Mouse (Mus musculus) cortical plate, adult 2 months (tissue): Measurements from ENCODE around the gene Polr3h. TPM values are rescaled to one million over a fixed set of nuclear protein-coding genes. Genes with fewer than 3 reads are reported as not detected.

Source experiments
- H3K27ac ChIP-seq: fragments of 200-500 bp; 2 replicates; pipeline ENCODE4 v1.5.1; 2012; ENCODE audit warnings: low read length, control low read depth, inconsistent platforms; ENCODE audit not compliant: insufficient read depth
- H3K4me1 ChIP-seq: fragments of 200-500 bp; 2 replicates; pipeline ENCODE4 v1.6.1; 2011; ENCODE audit warnings: low read length; ENCODE audit not compliant: control insufficient read depth, insufficient read depth
- H3K4me3 ChIP-seq: fragments of 200-500 bp; 2 replicates; pipeline ENCODE4 v1.5.1; 2011; ENCODE audit warnings: mild to moderate bottlenecking, low read length, control low read depth; ENCODE audit not compliant: insufficient read depth
- CTCF ChIP-seq: fragments of 200-500 bp; IDR thresholded peaks from 2 replicates; pipeline ENCODE4 v1.5.1; 2011; ENCODE audit warnings: mild to moderate bottlenecking, control low read depth, low read length; ENCODE audit not compliant: insufficient read depth; ENCODE audit errors: extremely low read depth
- POLR2A ChIP-seq: fragments of 200-500 bp; IDR thresholded peaks from 2 replicates; pipeline ENCODE4 v1.6.1; 2011; ENCODE audit warnings: mild to moderate bottlenecking, low read length, control low read depth; ENCODE audit not compliant: insufficient read depth; ENCODE audit errors: extremely low read depth
- polyA plus RNA-seq: library from polyadenylated mRNA; depleted of rRNA; stranded (reverse); fragments of >200 nt; gene quantifications from 2 replicates; pipeline ENCODE4 v1.2.3, GENCODE M21; 2012

Polr3h gene
- polyA plus RNA-seq, 1 experiment: 61.5 TPM

- H3K4me1 ChIP-seq: peaks cover 21% of the 10 kb centered on the region
- TF ChIP-seq CTCF: no peak
- TF ChIP-seq POLR2A: no peak
- H3K27ac ChIP-seq: peak overlapping the region; percentile 90
- no peak overlapping the region for H3K4me3 ChIP-seq
Observed at GRCm38 (mm10) chr15:81879531-81880401, 46.3 kb downstream of the Polr3h start.

- TF ChIP-seq CTCF (no peak), POLR2A (peak; percentile 69)
- Histone ChIP-seq H3K4me1 (0 out of 2 replicates have a peak, but pooled peaks cover 2% of the 10 kb centered on the region), H3K4me3 (peak within 1 kb of the TSS; percentile 79), H3K27ac (peak within 1 kb of the TSS; percentile 97)
Observed at GRCm38 (mm10) chr15:81872262-81873136, 53.5 kb downstream of the Polr3h start, which contains the start of gene Aco2. Aco2 (plus strand) TSS chr15:81872309.

- H3K4me3 ChIP-seq: peak within 1 kb of the TSS; percentile 79
- no peak for TF ChIP-seq CTCF
- peak; percentile 59 for TF ChIP-seq POLR2A
- H3K27ac ChIP-seq: peak within 1 kb of the TSS; percentile 97
- 0 out of 2 replicates have a peak, but pooled peaks cover 2% of the 10 kb centered on the region for H3K4me1 ChIP-seq
Observed at GRCm38 (mm10) chr15:81871604-81872261, 54.3 kb downstream of the Polr3h start, which contains the start of gene Phf5a. Phf5a (minus strand) TSS chr15:81871911.

GRCm38 (mm10) chr15:81869985-81870384 lies 56.1 kb downstream of the Polr3h start:
- Histone ChIP-seq H3K27ac (no peak overlapping the region), H3K4me3 (no peak overlapping the region), H3K4me1 (no peaks in the 10 kb centered on the region)
- TF ChIP-seq CTCF (no peak), POLR2A (no peak)

GRCm38 (mm10) chr15:81864238-81864637 lies 61.8 kb downstream of the Polr3h start:
- Histone ChIP-seq H3K4me1 (no peaks in the 10 kb centered on the region), H3K27ac (no peak overlapping the region), H3K4me3 (no peak overlapping the region)
- no peak for TF ChIP-seq POLR2A
- no peak for TF ChIP-seq CTCF

- H3K27ac ChIP-seq: peak overlapping the region; percentile 61
- H3K4me3 ChIP-seq: no peak overlapping the region; the same call in 1 of the 2 replicates
- TF ChIP-seq CTCF: no peak
- no peak for TF ChIP-seq POLR2A
- no peaks in the 10 kb centered on the region for H3K4me1 ChIP-seq
Observed at GRCm38 (mm10) chr15:81860471-81861135, 65.4 kb downstream of the Polr3h start.

GRCm38 (mm10) chr15:81859330-81860255 lies 66.4 kb downstream of the Polr3h start:
- TF ChIP-seq POLR2A (no peak), CTCF (no peak)
- 0 out of 2 replicates have a peak, but pooled peaks cover 2% of the 10 kb centered on the region for H3K4me1 ChIP-seq
- peak overlapping the region; percentile 95 for H3K27ac ChIP-seq
- H3K4me3 ChIP-seq: peak overlapping the region; percentile 84

GRCm38 (mm10) chr15:81858517-81859329 lies 67.3 kb downstream of the Polr3h start, which contains the start of gene Tob2:
Tob2 (minus strand) TSS chr15:81858796.
- peak within 1 kb of the TSS; percentile 95 for H3K27ac ChIP-seq
- peak within 1 kb of the TSS; percentile 84 for H3K4me3 ChIP-seq
- 0 out of 2 replicates have a peak, but pooled peaks cover 2% of the 10 kb centered on the region for H3K4me1 ChIP-seq
- TF ChIP-seq CTCF (no peak), POLR2A (no peak)
